Mouse (Mus musculus) macrophage (primary cell): ENCODE data around the gene Ppp3ca. TPM values are rescaled to one million over a fixed set of nuclear protein-coding genes. Genes with fewer than 3 reads are reported as not detected.

Experiments
- H3K27ac ChIP-seq: fragments of 350-480 bp; formaldehyde crosslinking; 2 replicates; pipeline ENCODE4 v1.9.0; 2021
- H3K36me3 ChIP-seq: fragments of 350-480 bp; formaldehyde crosslinking; 2 replicates; pipeline ENCODE4 v1.9.0; 2021; ENCODE audit errors: inconsistent target
- H3K4me3 ChIP-seq: fragments of 350-480 bp; formaldehyde crosslinking; 2 replicates; pipeline ENCODE4 v1.9.0; 2021; ENCODE audit errors: inconsistent target
- H3K79me2 ChIP-seq: fragments of 350-480 bp; formaldehyde crosslinking; 2 replicates; pipeline ENCODE4 v1.9.0; 2021; ENCODE audit errors: inconsistent target
- WGBS: methylation state at CpG from one replicate; pipeline ENCODE4 v1.1.7; 2026; ENCODE audit warnings: inconsistent platforms; ENCODE audit not compliant: missing documents; 5-methylcytosine and 5-hydroxymethylcytosine counted together
- polyA plus RNA-seq: library from polyadenylated mRNA; stranded (reverse); fragments of 250-400 nt; gene quantifications from 3 replicates; pipeline ENCODE4 v1.2.4, GENCODE M21; 2018; ENCODE audit warnings: inconsistent platforms

Gene Ppp3ca
- polyA plus RNA-seq, 1 experiment from 2014 or later: 79.9 TPM

DNA sequence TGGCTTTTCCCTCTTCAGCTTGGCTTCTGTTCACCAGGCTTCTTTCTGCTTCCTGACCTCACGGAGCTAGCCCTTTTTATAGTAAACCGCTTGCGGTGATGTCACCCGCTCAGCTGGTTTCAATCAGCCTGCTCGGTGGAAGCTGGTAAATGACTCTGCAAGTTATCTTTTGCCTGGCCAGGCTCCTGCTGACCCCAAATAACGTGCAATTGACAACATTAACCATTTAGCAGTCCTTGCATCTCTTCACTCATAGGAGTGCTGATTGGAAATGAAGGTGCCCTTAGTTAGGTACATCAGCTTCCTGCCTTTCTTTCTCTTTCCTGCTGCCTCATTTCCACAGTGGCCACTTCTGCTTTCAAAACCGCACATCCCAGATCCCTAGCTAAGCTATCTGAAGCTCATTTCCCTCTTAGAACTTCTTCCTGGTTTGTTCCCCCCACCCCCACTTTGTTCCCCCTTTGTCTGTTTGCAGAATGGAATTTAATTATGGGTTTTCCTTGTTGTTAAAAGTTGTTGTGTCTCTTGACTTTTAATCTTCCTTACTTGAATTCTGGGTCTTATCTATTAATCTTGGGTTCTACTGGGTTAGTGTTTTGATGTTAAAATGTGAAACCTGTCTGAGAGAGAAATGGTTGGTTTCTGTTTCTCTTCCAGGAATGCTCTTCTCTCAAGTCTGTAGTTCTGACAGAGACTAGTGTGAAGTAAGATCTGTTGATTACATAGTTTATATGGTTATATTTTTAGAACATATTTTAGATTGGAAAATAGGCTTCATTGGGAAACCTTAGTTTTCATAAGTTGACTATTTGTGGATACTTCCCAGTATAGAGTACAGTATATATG, 55.6 kb downstream of the Ppp3ca start:
- WGBS: 3% methylated on average over 5 of the region's 7 CpGs
- Histone ChIP-seq H3K36me3 (no peaks in the 10 kb centered on the region), H3K27ac (peak overlapping the region; percentile 90), H3K4me3 (peak overlapping the region; percentile 28), H3K79me2 (peaks cover 90% of the 10 kb centered on the region)

DNA sequence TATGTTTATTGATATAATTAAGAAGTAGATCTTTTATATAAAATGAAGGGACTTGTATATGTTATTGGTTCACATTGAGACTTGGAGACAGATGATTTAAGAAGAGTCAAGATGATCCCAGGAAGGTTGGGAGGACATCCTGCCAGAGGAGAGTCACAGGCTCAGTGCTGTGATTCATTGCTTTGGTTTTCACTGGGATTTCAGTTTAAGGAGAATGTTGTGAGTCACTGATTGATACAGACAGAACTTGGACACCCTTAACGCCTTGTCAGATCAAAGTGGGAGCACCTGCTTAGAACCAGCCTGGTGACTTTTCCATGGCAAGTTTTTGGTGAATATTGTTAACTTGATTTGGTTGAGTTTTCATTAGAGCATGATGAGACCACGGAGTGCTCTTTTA, 58.0 kb downstream of the Ppp3ca start:
- Histone ChIP-seq H3K4me3 (no peak overlapping the region), H3K27ac (no peak overlapping the region), H3K36me3 (no peaks in the 10 kb centered on the region), H3K79me2 (peaks cover 90% of the 10 kb centered on the region)
- 97% methylated on average over 2 of the region's 2 CpGs for WGBS

DNA sequence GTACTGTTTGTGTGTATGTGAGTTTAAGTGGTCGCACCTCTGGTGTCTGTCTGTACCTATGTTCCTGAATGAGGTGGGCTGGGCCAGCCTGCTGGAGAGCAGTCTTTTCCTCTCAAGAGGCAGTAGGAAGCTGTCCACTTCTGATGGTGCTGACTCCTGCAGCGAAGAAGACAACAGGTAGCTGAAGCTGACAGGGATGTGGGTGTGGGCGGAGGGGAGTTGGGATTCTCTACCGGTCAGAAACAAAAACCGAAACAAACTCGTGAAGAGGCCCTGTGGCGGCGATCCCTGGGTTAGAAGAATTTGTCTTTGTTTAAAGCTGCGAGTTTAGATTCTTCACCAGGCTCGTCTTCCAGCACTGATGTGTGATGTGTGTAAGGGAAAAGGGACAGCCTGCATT, 60.1 kb downstream of the Ppp3ca start:
- H3K4me3 ChIP-seq: no peak overlapping the region
- no peak overlapping the region for H3K27ac ChIP-seq
- peaks cover 92% of the 10 kb centered on the region for H3K79me2 ChIP-seq
- WGBS: 91% methylated on average over 10 of the region's 10 CpGs
- no peaks in the 10 kb centered on the region for H3K36me3 ChIP-seq

DNA sequence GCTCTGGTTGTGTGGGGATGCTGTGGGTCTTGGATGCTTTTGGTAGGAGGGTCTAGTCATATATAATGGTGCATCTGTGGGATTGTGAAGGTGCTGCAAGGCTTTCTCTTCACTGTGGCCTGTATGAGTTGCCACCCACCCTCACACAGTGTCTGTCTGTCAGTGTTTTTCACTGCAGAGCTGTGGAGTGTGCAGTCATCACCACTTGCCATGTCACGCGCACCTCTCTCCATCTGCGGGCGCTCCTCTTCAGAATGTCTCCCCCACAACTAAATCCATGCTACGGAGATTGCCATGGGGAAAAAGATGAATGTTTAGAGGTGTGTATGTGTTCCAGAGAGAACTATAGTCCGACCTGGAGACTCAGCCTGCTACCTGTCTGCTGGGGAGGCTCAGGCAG, 61.7 kb downstream of the Ppp3ca start:
- H3K36me3 ChIP-seq: no peaks in the 10 kb centered on the region
- 89% methylated on average over 6 of the region's 6 CpGs for WGBS
- peaks cover 100% of the 10 kb centered on the region for H3K79me2 ChIP-seq
- no peak overlapping the region for H3K27ac ChIP-seq
- H3K4me3 ChIP-seq: no peak overlapping the region

DNA sequence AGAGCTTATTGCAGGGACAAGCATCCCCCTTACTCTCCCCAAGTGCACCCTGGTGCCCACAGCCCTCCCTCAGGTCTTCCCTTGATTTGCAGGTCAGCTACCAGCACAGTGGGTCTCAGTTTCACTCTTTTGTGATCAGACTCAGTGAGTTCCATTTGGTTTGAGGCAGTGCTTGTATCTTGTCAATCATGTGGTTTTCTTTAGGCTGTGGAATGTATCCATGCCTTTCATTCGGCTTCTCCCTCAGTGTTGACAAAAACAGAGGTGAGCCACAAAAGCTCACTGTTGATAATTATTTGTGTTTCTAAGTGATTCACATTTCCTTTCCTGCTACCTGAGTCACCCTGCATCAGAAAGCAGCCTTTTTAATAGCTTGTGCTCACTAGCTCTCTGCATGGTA, 66.1 kb downstream of the Ppp3ca start:
- Histone ChIP-seq H3K4me3 (no peak overlapping the region), H3K27ac (no peak overlapping the region), H3K79me2 (peaks cover 99% of the 10 kb centered on the region), H3K36me3 (no peaks in the 10 kb centered on the region)
- WGBS: 100% methylated on average over 1 of the region's 1 CpGs

DNA sequence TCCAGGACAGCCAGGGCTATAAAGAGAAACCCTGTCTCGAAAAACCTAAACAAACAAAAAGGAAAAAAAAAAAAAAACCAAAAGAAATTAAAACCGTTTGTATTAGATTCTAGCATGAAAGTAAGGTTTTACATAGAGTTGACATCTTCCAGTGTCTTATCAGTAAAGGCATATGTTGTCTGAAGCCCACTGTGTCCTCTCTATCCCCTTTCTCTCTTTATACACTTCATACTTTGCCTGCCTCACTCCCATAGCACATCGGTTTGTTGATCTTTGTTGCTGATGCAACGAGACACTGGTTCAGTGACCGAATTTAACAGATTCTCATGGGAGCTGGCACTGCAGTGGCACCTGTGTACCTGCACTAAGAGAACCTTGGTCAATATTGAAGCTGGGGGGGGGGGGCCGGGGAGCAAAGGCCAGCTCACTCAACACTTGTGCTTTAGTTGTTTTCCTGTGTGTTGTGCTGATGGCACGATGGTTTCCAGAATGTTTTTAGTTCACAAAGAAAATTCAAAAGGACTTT, 66.9 kb downstream of the Ppp3ca start:
- H3K79me2 ChIP-seq: peaks cover 99% of the 10 kb centered on the region
- no peak overlapping the region for H3K27ac ChIP-seq
- H3K4me3 ChIP-seq: no peak overlapping the region
- 94% methylated on average over 6 of the region's 7 CpGs for WGBS
- no peaks in the 10 kb centered on the region for H3K36me3 ChIP-seq

DNA sequence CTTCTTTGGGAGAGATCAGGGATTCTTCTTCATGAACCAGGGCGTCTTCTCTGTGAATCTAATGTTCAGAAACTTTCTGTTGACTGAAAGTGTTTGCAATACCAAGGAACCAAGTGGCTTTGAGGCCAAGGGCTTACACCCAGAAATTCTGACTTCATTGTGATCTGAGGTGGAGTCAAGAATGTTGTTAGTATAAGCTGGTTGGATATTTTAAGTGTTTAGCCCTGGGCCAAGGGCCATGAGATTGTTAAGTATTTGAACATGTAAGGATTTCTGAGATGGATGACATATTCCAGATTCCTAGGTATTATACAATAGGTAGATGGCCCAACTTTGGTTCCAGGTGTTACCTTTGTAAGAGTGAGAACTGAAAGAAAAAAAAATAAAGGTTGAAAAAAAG, 68.5 kb downstream of the Ppp3ca start:
- 93% methylated on average over 1 of the region's 1 CpGs for WGBS

DNA sequence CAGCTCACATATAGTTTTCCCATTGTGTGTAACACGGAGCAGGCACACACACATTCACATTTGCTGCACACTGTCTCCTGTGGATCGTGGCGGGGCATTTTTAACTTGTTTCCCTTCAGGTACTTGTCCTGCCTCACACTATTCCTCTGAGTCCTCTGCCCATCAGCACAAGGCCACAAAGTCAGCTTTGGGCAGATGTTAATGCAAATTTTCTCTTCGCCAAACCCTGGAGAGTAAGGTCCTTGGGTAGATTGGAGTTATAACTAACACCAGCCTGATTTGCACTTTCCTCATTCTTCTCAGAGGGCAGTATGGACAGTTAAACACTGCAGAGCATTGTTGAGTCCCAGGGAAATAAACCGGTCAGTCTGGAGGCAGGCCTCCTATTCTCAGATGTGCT, 69.0 kb downstream of the Ppp3ca start:
- WGBS: 91% methylated on average over 5 of the region's 5 CpGs

More for the DNA sequence above, 68.5 kb downstream of the Ppp3ca start:
- H3K79me2 ChIP-seq: peaks cover 90% of the 10 kb centered on the region
- H3K27ac ChIP-seq: no peak overlapping the region
- no peak overlapping the region for H3K4me3 ChIP-seq
- H3K36me3 ChIP-seq: no peaks in the 10 kb centered on the region

DNA sequence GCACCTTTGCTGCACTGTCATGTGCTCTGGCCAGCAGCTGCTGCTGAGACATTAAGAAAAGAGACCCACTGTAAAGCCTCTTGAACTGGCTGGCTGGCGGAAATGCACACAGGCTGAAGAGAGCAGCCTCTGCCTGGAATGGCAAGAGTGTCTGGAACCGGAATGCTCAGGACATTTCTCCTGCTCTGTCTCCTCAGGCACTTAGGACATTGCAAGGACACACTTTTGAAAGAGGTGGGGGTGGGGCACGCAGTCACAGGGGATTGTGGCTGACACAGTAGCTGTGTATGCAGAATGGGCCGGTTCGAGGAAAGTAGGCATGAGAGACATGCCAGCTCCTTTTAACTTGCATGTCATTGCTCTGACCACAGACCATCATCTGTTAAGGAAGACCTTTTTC, 71.7 kb downstream of the Ppp3ca start:
- no peak overlapping the region for H3K4me3 ChIP-seq
- H3K79me2 ChIP-seq: peaks cover 90% of the 10 kb centered on the region
- H3K27ac ChIP-seq: no peak overlapping the region
- no peaks in the 10 kb centered on the region for H3K36me3 ChIP-seq
- 95% methylated on average over 5 of the region's 5 CpGs for WGBS

More for the DNA sequence above, 69.0 kb downstream of the Ppp3ca start:
- Histone ChIP-seq H3K79me2 (peaks cover 90% of the 10 kb centered on the region), H3K4me3 (no peak overlapping the region), H3K27ac (no peak overlapping the region), H3K36me3 (no peaks in the 10 kb centered on the region)

DNA sequence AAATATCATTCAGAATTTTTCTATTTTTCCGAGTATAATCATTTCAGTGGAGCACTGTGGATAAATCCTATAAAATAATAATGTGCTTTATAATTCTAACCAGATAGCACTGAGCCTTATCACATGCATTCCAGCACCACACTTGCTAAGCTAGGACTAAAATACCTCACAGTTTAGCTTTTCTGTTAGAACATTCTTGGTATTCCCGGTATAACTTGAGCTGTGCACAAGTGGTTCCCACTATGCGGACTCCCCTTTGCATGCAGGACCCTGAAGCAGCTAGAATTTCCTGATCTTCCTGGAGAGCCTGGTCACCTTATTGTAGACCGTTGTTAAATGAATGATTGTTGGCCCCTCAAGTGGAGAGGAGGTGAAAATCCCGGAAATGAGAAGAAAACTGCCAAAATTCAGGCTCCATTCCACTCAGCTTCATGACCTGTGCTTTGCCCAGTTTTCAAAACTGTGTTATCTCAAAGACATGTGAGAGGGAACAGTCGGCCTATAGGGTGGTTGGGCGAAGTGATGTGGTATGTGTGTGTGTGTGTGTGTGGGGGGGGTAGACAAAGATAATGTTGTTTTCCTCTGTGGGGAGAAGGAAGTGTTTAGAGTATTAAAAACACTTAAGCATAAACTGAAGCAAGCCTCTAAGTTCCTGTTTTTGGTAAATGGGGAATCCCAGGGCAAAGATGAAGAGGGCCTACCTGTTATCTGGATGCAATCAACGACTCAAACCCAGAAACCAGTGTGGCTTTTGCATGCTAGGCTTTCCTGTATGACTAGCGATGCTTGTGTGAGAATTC, 72.5 kb downstream of the Ppp3ca start:
- Histone ChIP-seq H3K36me3 (no peaks in the 10 kb centered on the region), H3K27ac (no peak overlapping the region), H3K4me3 (no peak overlapping the region), H3K79me2 (peaks cover 90% of the 10 kb centered on the region)
- 28% methylated on average over 8 of the region's 9 CpGs for WGBS

DNA sequence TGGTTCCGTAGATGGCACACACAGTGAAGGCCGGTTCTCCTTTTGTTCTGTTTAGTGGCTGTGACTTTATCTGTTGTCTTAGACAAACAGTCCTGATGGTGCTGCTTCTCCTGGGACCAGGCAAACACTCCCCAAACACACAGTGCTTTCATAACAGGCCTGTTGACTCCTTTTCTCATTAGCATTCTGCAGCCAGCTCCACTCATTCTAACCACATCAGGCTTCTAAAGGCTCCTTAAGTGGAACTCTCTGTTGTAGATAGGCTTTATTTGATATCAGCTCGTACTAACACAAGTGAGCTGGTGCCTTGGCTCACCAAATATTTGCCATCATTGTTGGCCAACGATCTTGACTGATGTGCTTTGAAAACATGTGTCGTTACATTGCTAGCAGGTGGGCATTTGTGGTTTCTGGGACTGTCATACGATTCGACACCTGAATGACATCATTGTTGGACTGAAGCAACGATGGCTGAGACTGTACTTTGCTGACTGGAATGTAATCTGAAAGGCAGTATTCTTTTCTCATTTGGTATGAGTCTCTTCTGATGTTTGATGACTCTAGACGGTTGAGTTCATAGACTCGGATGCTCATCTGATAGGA, 74.5 kb downstream of the Ppp3ca start:
- WGBS: 95% methylated on average over 10 of the region's 10 CpGs
- H3K36me3 ChIP-seq: no peaks in the 10 kb centered on the region
- no peak overlapping the region for H3K4me3 ChIP-seq
- no peak overlapping the region for H3K27ac ChIP-seq
- peaks cover 91% of the 10 kb centered on the region for H3K79me2 ChIP-seq

DNA sequence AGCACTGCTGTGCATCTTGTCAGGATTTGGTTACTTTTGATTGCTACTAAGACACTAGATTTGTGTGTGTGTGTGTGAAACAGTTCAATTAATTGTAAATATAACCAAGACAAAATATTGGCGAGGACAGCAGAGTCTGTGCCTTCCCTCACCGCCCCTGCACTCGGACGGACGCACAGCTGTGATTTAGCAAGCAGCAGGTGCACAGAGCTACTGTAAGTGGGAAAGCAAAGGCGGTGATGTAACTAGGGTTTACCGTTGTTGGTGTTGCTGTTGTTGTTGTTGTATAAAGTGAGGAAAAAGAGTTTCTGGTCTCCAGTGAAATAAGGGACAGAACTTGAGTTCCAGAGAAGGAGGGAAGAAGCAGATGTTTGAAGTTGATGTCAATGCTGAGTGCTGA, 75.5 kb downstream of the Ppp3ca start:
- Histone ChIP-seq H3K79me2 (peaks cover 91% of the 10 kb centered on the region), H3K27ac (no peak overlapping the region), H3K4me3 (no peak overlapping the region), H3K36me3 (no peaks in the 10 kb centered on the region)
- 90% methylated on average over 7 of the region's 7 CpGs for WGBS

DNA sequence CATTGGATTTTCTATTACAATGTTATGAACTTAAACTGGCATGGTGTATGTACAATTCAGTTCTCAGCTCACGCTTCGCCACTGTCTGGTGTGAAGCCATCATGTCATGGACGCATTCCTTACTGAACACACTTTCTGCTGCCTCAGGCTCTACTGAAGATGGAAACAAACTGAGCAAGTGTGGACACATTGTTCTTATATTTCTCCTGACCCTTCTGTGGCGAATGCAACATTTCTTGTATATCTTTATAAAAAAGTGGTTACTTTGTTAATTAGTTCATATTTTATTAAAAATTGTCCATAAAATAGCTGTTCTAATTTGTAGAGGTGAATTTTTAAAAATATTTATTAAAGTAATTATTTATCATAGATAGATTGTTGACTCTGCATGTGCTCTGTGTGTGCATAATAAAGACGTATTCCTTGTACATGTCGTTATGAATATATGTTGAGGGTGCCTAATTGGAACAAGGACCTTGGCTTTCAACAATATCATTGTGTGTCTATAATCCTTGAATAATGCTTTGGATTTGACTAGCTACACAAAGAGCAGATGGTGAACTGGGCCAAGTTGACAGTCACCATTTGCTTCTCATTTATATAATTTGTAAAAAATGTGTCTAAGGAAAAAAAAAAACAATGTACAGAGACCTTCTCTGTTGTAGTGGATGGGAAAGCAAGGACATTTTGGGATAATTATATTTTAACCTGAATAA, 79.0 kb downstream of the Ppp3ca start:
- no peak overlapping the region for H3K27ac ChIP-seq
- 95% methylated on average over 6 of the region's 6 CpGs for WGBS
- no peak overlapping the region for H3K4me3 ChIP-seq
- peaks cover 94% of the 10 kb centered on the region for H3K79me2 ChIP-seq
- no peaks in the 10 kb centered on the region for H3K36me3 ChIP-seq

DNA sequence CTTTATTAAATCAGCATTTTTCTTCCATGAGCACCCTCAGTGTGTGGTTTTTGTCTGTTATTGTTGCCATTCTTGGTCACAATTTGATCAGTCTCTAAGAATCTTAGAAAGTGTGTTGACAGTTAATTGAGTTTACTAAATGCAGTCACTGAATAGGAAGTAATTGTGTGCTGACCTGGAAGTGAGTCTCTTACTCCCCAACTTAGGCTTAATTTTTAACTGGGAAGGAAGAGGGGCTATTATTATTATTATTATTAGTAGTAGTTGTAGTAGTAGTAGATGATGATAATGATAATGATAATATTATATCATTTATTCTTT, 79.5 kb downstream of the Ppp3ca start:
- H3K27ac ChIP-seq: no peak overlapping the region

More for the DNA sequence above, 79.5 kb downstream of the Ppp3ca start:
- Histone ChIP-seq H3K4me3 (no peak overlapping the region), H3K79me2 (peaks cover 94% of the 10 kb centered on the region), H3K36me3 (no peaks in the 10 kb centered on the region)
